In the genomic region with DNA sequence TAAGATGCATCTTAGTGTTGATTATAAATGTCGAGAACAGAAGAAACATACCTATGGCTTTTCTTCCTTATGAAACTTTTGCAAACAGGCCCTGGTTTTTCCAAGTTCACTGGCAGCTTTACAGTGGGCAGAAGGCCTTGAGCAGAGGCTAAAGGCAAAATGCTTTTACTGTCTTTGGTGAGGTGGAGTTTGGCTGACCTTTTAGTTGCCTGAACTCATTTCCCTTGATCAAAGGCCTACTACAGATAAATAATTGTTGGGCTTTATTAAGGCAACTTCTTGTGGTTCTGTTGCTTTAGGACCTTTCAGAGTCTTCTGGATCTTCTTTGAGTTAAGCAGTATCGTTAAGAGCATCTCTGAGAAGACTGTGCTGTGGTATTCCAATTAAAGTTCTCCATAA, we compare ENCODE assay signal across 19 mouse cellular contexts.
DNase-seq lines count a peak whose midpoint lies in the region; ATAC-seq and TF ChIP-seq lines count a peak whose summit lies in the region.
"Had no signal": no experiment of that assay in that cellular context is flagged by ENCODE, and none has a peak within 500 bp of the region (broad histone marks: within the 10 kb centered on the region; RNA-seq: fewer than 3 reads in every experiment).

No protein-coding gene starts in this region.

- no peak overlapping the region for H3K4me3 ChIP-seq in liver, adult 2 months (ENCODE audit: insufficient read depth, low read depth, low read length)
- H3K4me3 ChIP-seq in liver, embryonic 11.5 days (ENCODE audit: low read depth, low read length), result no peak overlapping the region
- H3K4me3 ChIP-seq: embryonic facial prominence, embryonic 10.5 days; embryonic facial prominence, embryonic 12.5 days; forebrain, embryonic 13.5 days; forebrain, embryonic 15.5 days had no signal

- no peak for TF ChIP-seq CTCF in liver, adult 2 months (IDR thresholded peaks at IDR 0.05; ENCODE audit: low read depth, low read length)

- H3K79me2 ChIP-seq in liver, adult 2 months (ENCODE audit: control insufficient read depth, insufficient read depth, low read length), result no peaks in the 10 kb centered on the region

- no peak overlapping the region for H3K27ac ChIP-seq in liver, adult 2 months (replicated peaks; ENCODE audit: insufficient read depth, low read depth, low read length)
- H3K27ac ChIP-seq in liver, embryonic 11.5 days (ENCODE audit: low read depth, low read length), result no peak overlapping the region
- H3K27ac ChIP-seq: embryonic facial prominence, embryonic 10.5 days; embryonic facial prominence, embryonic 12.5 days; forebrain, embryonic 13.5 days; forebrain, embryonic 15.5 days had no signal

- H3K9me3 ChIP-seq in liver, embryonic 11.5 days (ENCODE audit: control insufficient read depth, low read length), result no peaks in the 10 kb centered on the region
- H3K9me3 ChIP-seq: embryonic facial prominence, embryonic 10.5 days; embryonic facial prominence, embryonic 12.5 days; forebrain, embryonic 13.5 days; forebrain, embryonic 15.5 days had no signal

- H3K4me1 ChIP-seq in liver, adult 2 months (ENCODE audit: control insufficient read depth, insufficient read depth, low read length), result no peaks in the 10 kb centered on the region
- H3K4me1 ChIP-seq in liver, embryonic 11.5 days (replicated peaks; ENCODE audit: control insufficient read depth, insufficient read depth, low read length), result no peaks in the 10 kb centered on the region
- H3K4me1 ChIP-seq: embryonic facial prominence, embryonic 10.5 days; embryonic facial prominence, embryonic 12.5 days; forebrain, embryonic 13.5 days; forebrain, embryonic 15.5 days had no signal

- no peak overlapping the region for H3K4me2 ChIP-seq in liver, embryonic 11.5 days
- H3K4me2 ChIP-seq: embryonic facial prominence, embryonic 12.5 days; forebrain, embryonic 13.5 days; forebrain, embryonic 15.5 days had no signal

- no peaks in the 10 kb centered on the region for H3K36me3 ChIP-seq in liver, adult 2 months (ENCODE audit: control insufficient read depth, insufficient read depth, low read length)
- H3K36me3 ChIP-seq in liver, embryonic 11.5 days (ENCODE audit: control insufficient read depth, insufficient read depth, low read length), result no peaks in the 10 kb centered on the region
- H3K36me3 ChIP-seq: embryonic facial prominence, embryonic 10.5 days; embryonic facial prominence, embryonic 12.5 days; forebrain, embryonic 15.5 days had no signal

- WGBS in liver, adult 2 months, result 75% methylated on average over 2 of the region's 2 CpGs
- 79% methylated on average over 2 of the region's 2 CpGs for WGBS in liver, embryonic 11.5 days

- DNase-seq in adrenal gland, adult 2 months, result peak; percentile 53
- DNase-seq in adrenal gland, postnatal 25 days, result no peak
- DNase-seq in adrenal gland, postnatal 10 days, result peak; percentile 29
- DNase-seq in adrenal gland, adult 18-20 months (ENCODE audit: low spot score in 2 of 2), result no peak
- DNase-seq in liver, adult 2 months (ENCODE audit: extremely low read depth, low read depth, low spot score), result peak; percentile 61
- DNase-seq in liver, embryonic 11.5 days (ENCODE audit: low spot score), result no peak
- peak; percentile 33 to 42 for DNase-seq in adrenal gland, postnatal 36 days
- DNase-seq: cerebellum, adult 11-12 months; cerebellum, adult 2 months; cerebellum, adult 9-10 months; cerebellum, postnatal 10 days; cerebellum, postnatal 25 days; forebrain, postnatal 0 days had no signal

- ATAC-seq in liver, embryonic 11.5 days (replicated peaks; ENCODE audit: low FRiP score), result no peak
- ATAC-seq in activated CD4-positive, CD25-positive, alpha-beta regulatory T cell, adult 4 months, result no peak
- ATAC-seq: forebrain, embryonic 13.5 days; forebrain, embryonic 15.5 days; forebrain, postnatal 0 days; Patski had no signal

- no peak overlapping the region for H3K9ac ChIP-seq in liver, adult 2 months (ENCODE audit: low read depth, low read length)
- no peak overlapping the region for H3K9ac ChIP-seq in liver, embryonic 11.5 days (ENCODE audit: low read depth, low read length)
- H3K9ac ChIP-seq: embryonic facial prominence, embryonic 12.5 days; forebrain, embryonic 13.5 days; forebrain, embryonic 15.5 days; forebrain, postnatal 0 days had no signal

- H3K27me3 ChIP-seq in liver, adult 2 months (ENCODE audit: control insufficient read depth, insufficient read depth, low read length), result 0 out of 2 replicates have a peak, but pooled peaks cover 3% of the 10 kb centered on the region
- no peaks in the 10 kb centered on the region for H3K27me3 ChIP-seq in liver, embryonic 11.5 days (replicated peaks; ENCODE audit: control insufficient read depth, insufficient read depth, low read length)
- H3K27me3 ChIP-seq: embryonic facial prominence, embryonic 12.5 days; forebrain, embryonic 13.5 days; forebrain, embryonic 15.5 days; Patski had no signal

- TF ChIP-seq POLR2A in liver, adult 2 months (IDR thresholded peaks at IDR 0.05; ENCODE audit: extremely low read depth, insufficient read depth, low read length), result no peak

Comparison
In these comparisons a context has a peak if more than half of its experiments do, and no peak if none do; other contexts are left out.
1. DNase-seq: peak in adrenal gland, adult 2 months (single experiment), adrenal gland, postnatal 10 days (single experiment), liver, adult 2 months (single experiment) and adrenal gland, postnatal 36 days (2 of 2); none in adrenal gland, postnatal 25 days (single experiment), adrenal gland, adult 18-20 months (0 of 2) and liver, embryonic 11.5 days (single experiment).